Mouse (Mus musculus): ENCODE data around the gene Tecpr2.
"Not testable (repeated sequence)": the region's sequence is repeated elsewhere in the genome, so short reads cannot be mapped to it uniquely, and the experiment has no call there.

- not testable (repeated sequence) for TF ChIP-seq CTCF (IDR thresholded peaks at IDR 0.05); POLR2A (IDR thresholded peaks at IDR 0.05; ENCODE audit: insufficient read depth, low read depth, low read length); EP300 (IDR thresholded peaks at IDR 0.05; ENCODE audit: insufficient read depth, low read depth, low read length)
These were observed 30.4 kb upstream of the Tecpr2 start for GRCm38 (mm10) chr12:110858681-110859080.

Measured in heart, adult 2 months (tissue).